Mouse (Mus musculus) thymus, adult 2 months (tissue): ENCODE data around the gene Arhgef39.

Experiments used
- CTCF ChIP-seq: fragments of 200-500 bp; IDR thresholded peaks from 2 replicates; pipeline ENCODE4 v1.5.1; 2012; ENCODE audit warnings: mild to moderate bottlenecking, control low read depth, low read length, moderate library complexity, borderline replicate concordance; ENCODE audit not compliant: control insufficient read depth, poor library complexity, insufficient read depth; ENCODE audit errors: extremely low read depth
- POLR2A ChIP-seq: fragments of 200-500 bp; IDR thresholded peaks from 2 replicates; pipeline ENCODE4 v1.6.1; 2012; ENCODE audit warnings: mild to moderate bottlenecking, low read length, control low read depth, moderate library complexity; ENCODE audit not compliant: control insufficient read depth, poor library complexity, insufficient read depth; ENCODE audit errors: extremely low read depth

DNA sequence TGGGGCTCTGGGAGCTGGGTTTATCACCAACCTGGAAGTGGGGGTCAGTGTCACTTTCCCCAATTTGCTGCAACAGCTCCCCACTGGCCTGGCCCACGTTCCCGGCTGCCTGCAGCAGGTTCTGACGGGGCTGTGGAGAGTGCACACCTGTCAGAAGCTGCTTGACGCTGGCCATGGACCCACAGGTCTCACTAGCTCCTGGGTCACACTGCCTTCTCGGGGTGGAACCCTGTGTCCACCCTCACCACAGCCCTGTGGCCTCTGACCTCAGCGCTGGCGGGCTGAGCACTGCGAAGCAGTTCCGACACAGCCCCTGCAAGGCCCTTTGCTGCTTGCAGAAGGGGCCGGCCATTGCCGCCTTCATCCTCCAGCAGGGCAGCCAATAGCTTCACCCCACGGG, 49.6 kb upstream of the Arhgef39 start:
- no peak for TF ChIP-seq CTCF
- no peak for TF ChIP-seq POLR2A
